ENCODE assay signal across 19 mouse cellular contexts in genomic region chr6:41100258-41100657, GRCm38 (mm10).
DNase-seq lines count a peak whose midpoint lies in the region; ATAC-seq lines count a peak whose summit lies in the region.
"Had no signal": no experiment of that assay in that cellular context is flagged by ENCODE, and none has a peak within 500 bp of the region (broad histone marks: within the 10 kb centered on the region; RNA-seq: fewer than 3 reads in every experiment).

No protein-coding gene starts in this region.

- H3K27me3 ChIP-seq in hindbrain, embryonic 11.5 days (ENCODE audit: control insufficient read depth, insufficient read depth, low read length): no peaks in the 10 kb centered on the region
- H3K27me3 ChIP-seq: embryonic facial prominence, embryonic 12.5 days; forebrain, embryonic 13.5 days; forebrain, embryonic 15.5 days had no signal

- 93% methylated on average over 2 of the region's 2 CpGs for WGBS in hindbrain, embryonic 11.5 days

- DNase-seq in spleen, postnatal 36 days (ENCODE audit: low spot score in 2 of 2): no peak
- no peak for DNase-seq in layer of hippocampus, postnatal 36 days
- DNase-seq in hindbrain, embryonic 11.5 days (ENCODE audit: low spot score): no peak
- DNase-seq: adrenal gland, adult 2 months; adrenal gland, postnatal 10 days; adrenal gland, postnatal 25 days; cerebellum, adult 11 months; cerebellum, adult 18-20 months; cerebellum, adult 8-10 months; cerebellum, adult 9-11 months; cerebellum, postnatal 14 days; cerebellum, postnatal 36 days; forebrain, postnatal 0 days had no signal

- H3K4me2 ChIP-seq in hindbrain, embryonic 11.5 days (replicated peaks; ENCODE audit: low read depth, low read length): no peak overlapping the region
- H3K4me2 ChIP-seq: embryonic facial prominence, embryonic 12.5 days; forebrain, embryonic 13.5 days; forebrain, embryonic 15.5 days had no signal

- no peak overlapping the region for H3K9ac ChIP-seq in hindbrain, embryonic 11.5 days (ENCODE audit: low read depth, low read length)
- H3K9ac ChIP-seq: embryonic facial prominence, embryonic 12.5 days; forebrain, embryonic 13.5 days; forebrain, embryonic 15.5 days; forebrain, postnatal 0 days had no signal

- no peaks in the 10 kb centered on the region for H3K9me3 ChIP-seq in hindbrain, embryonic 11.5 days (ENCODE audit: control insufficient read depth, low read length)
- H3K9me3 ChIP-seq: embryonic facial prominence, embryonic 10.5 days; embryonic facial prominence, embryonic 12.5 days; forebrain, embryonic 13.5 days; forebrain, embryonic 15.5 days had no signal

- peak; percentile 62 for ATAC-seq in granulocyte monocyte progenitor cell, adult 5-6 weeks (replicated peaks; ENCODE audit: poor library complexity, severe bottlenecking)
- ATAC-seq in megakaryocyte, adult 5-6 weeks (ENCODE audit: poor library complexity, severe bottlenecking): peak; percentile 59
- ATAC-seq in hindbrain, embryonic 11.5 days (ENCODE audit: low FRiP score): no peak
- ATAC-seq: forebrain, embryonic 13.5 days; forebrain, embryonic 15.5 days; forebrain, postnatal 0 days had no signal

- no peaks in the 10 kb centered on the region for H3K4me1 ChIP-seq in hindbrain, embryonic 11.5 days (replicated peaks; ENCODE audit: control insufficient read depth, insufficient read depth, low read length)
- H3K4me1 ChIP-seq: embryonic facial prominence, embryonic 10.5 days; embryonic facial prominence, embryonic 12.5 days; forebrain, embryonic 13.5 days; forebrain, embryonic 15.5 days had no signal

- H3K36me3 ChIP-seq in hindbrain, embryonic 11.5 days (ENCODE audit: control insufficient read depth, insufficient read depth, low read length): no peaks in the 10 kb centered on the region
- H3K36me3 ChIP-seq: embryonic facial prominence, embryonic 10.5 days; embryonic facial prominence, embryonic 12.5 days; forebrain, embryonic 15.5 days had no signal

- no peak overlapping the region for H3K4me3 ChIP-seq in hindbrain, embryonic 11.5 days (ENCODE audit: low read depth, low read length)
- H3K4me3 ChIP-seq: embryonic facial prominence, embryonic 10.5 days; embryonic facial prominence, embryonic 12.5 days; forebrain, embryonic 13.5 days; forebrain, embryonic 15.5 days had no signal

- no peak overlapping the region for H3K27ac ChIP-seq in hindbrain, embryonic 11.5 days (ENCODE audit: low read depth, low read length)
- H3K27ac ChIP-seq: embryonic facial prominence, embryonic 10.5 days; embryonic facial prominence, embryonic 12.5 days; forebrain, embryonic 13.5 days; forebrain, embryonic 15.5 days had no signal
